Comparison of ENCODE assay signal across 8 mouse cellular contexts in the genomic region with DNA sequence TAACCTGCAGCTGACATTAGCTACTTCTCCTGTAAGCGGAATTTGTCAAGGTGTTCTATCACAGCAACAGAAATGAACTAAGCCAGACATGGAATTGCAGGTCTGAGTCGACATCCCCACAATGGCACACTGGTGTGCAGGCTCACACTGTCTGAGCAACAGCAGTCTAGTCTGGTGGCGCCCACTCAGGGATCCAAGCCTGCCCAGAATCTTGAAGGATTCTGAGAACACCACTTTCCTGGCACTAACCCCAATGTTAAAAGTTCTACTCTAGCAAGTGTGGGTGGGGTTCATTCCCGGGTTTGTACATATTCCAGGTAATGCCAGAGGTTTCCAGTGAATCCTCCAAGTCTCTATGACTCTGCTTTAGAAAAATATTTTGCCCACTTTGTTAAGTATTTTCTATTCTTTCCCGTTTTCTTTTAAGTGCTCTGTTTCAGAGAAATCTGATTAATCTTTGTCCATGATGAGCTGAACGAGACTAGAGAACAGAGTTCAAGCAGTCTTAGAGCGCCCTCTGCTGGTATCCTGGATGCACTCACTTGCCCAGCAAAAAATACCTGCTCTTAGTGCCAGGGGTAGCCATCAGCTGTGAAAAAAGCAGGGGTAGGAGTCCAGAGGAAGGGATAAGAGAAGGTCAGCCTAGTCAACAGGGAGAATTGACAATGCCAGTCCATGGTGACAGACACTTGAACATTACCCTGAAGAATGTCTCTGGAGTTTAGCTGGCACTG. TPM values are rescaled to one million over a fixed set of nuclear protein-coding genes. Genes with fewer than 3 reads are reported as not detected.
DNase-seq lines count a peak whose midpoint lies in the region; ATAC-seq and TF ChIP-seq lines count a peak whose summit lies in the region.

No protein-coding gene starts in this region.

- TF ChIP-seq CTCF in ES-Bruce4 (IDR thresholded peaks at IDR 0.05; ENCODE audit: low read depth, low read length), result peak; percentile 54
- TF ChIP-seq CTCF in layer of hippocampus, adult 2 months (conservative IDR thresholded peaks at IDR 0.05), result peak; percentile 98

- ATAC-seq in megakaryocyte, adult 5-6 weeks (ENCODE audit: poor library complexity, severe bottlenecking), result peak; percentile 33; the same call in 1 of the 2 replicates
- no peak for ATAC-seq in monocyte, adult 5-6 weeks (replicated peaks; ENCODE audit: insufficient number of reproducible peaks, low FRiP score, low TSS enrichment, poor library complexity, severe bottlenecking)

- TF ChIP-seq EP300 in ES-Bruce4 (IDR thresholded peaks at IDR 0.05; ENCODE audit: insufficient read depth, low read depth, low read length), result no peak

- H3K4me3 ChIP-seq in ES-Bruce4 (ENCODE audit: low read depth, low read length), result no peak overlapping the region
- no peak overlapping the region for H3K4me3 ChIP-seq in layer of hippocampus, adult 2 months

- H3K4me1 ChIP-seq in ES-Bruce4 (ENCODE audit: control insufficient read depth, insufficient read depth, low read length), result no peaks in the 10 kb centered on the region

- no peak overlapping the region for H3K9ac ChIP-seq in ES-Bruce4 (ENCODE audit: low read depth, poor library complexity, severe bottlenecking)

- H3K9me3 ChIP-seq in ES-Bruce4 (replicated peaks; ENCODE audit: control insufficient read depth, insufficient read depth, low read length, poor library complexity, severe bottlenecking), result no peaks in the 10 kb centered on the region

- H3K27me3 ChIP-seq in ES-Bruce4 (ENCODE audit: control insufficient read depth, insufficient read depth, low read length, poor library complexity, severe bottlenecking), result no peaks in the 10 kb centered on the region

- no peaks in the 10 kb centered on the region for H3K36me3 ChIP-seq in ES-Bruce4 (ENCODE audit: control insufficient read depth, insufficient read depth, low read length, poor library complexity, severe bottlenecking)

- DNase-seq in adrenal gland, postnatal 10 days, result peak; percentile 83
- peak; percentile 63 for DNase-seq in embryo, embryonic 11.5 days (ENCODE audit: low read depth, low spot score)
- peak; percentile 60 to 65 for DNase-seq in heart, postnatal 36 days
- DNase-seq in layer of hippocampus, adult 2 months (ENCODE audit: low spot score in 2 of 2), result peak; percentile 80 to 85
- peak; percentile 82 for DNase-seq in right cerebral cortex, adult 18-20 months

- no peak overlapping the region for H3K27ac ChIP-seq in ES-Bruce4 (ENCODE audit: insufficient read depth, low read length)
- no peak overlapping the region for H3K27ac ChIP-seq in layer of hippocampus, adult 2 months

- intact Hi-C loops in heart, postnatal 36 days (cut with DNase I), result loop anchor here (1.0 to 10.0 kb wide), 4 partner anchors 148 to 501 kb away; no protein-coding TSS in a partner anchor

- no peak for TF ChIP-seq POLR2A in ES-Bruce4 (IDR thresholded peaks at IDR 0.05; ENCODE audit: insufficient read depth, low read length)

RNA-seq across cellular contexts. Expression of gene Panx1, which starts 29.9 kb away (rescaled TPM):
- 13.5 and 15.2 TPM in 2 replicates for polyA plus RNA-seq in ES-Bruce4 (2011; ENCODE audit: insufficient read depth, insufficient read length, low read depth, missing spikeins)
- 10 to 100 TPM; 13.5 to 14.6 TPM for total RNA-seq in adrenal gland, postnatal 10 days (2021)
- total RNA-seq in heart, postnatal 36 days (2021), result 1 to 10 TPM; 4.7 to 7.1 TPM
- total RNA-seq in layer of hippocampus, adult 2 months (2021), result 10 to 100 TPM; 26.2 to 33.3 TPM
- 13.9 and 15.1 TPM in 2 replicates for total RNA-seq in megakaryocyte, adult 5-6 weeks (2015)
- total RNA-seq in megakaryocyte, adult 5-6 weeks (2017), result 10.2 and 11.5 TPM in 2 replicates
- total RNA-seq in monocyte, adult 5-6 weeks (2017), result 11.4 to 38.4 TPM (median 34.9 TPM) in 3 replicates
